Mouse (Mus musculus): ENCODE measurements at regions not wholly inside any gene's neighbourhood (a gene's known extent, or its start where the extent isn't known, plus 50 kb on each side); places are given as distances from the start of the nearest gene placed in this dataset.

DNA sequence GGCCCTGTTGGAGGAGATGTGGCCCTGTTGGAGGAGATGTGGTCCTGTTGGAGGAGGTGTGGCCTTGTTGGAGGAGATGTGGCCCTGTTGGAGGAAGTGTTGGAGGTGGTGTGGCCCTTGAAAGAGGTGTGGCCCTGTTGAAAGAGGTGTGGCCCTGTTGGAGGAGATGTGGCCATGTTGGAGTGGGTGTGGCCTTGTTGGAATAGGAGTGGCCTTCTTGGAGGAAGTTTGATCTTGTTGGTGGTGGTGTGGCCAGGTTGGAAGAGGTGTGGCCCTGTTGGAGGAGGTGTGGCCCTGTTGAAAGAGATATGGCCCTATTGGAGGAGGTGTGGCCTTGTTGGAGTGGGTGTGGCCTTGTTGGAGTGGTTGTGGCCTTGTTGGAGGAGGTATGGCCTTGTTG, 220.3 kb downstream of the Cryba4 start:
- no peak for DNase-seq

DNA sequence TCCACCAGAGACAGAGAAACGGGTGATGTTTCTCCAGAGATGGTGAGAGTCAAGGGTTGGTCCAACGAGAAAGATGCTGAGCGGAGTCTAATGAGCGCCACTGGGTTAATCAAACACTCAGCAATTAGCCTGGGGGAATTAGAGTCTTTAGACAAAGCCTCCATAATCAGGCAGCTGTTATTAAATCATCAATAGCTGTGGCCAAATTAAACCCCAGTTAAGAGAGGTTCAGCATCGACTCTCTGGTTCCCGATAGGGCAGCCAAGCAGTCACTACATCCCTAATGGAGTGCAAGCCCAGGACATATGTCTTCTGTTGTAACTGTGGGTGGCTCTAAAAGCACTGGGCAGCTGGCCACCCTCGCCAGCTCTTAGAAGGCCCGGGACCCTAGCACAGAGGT, 216.9 kb downstream of the Cryba4 start:
- DNase-seq: no peak

DNA sequence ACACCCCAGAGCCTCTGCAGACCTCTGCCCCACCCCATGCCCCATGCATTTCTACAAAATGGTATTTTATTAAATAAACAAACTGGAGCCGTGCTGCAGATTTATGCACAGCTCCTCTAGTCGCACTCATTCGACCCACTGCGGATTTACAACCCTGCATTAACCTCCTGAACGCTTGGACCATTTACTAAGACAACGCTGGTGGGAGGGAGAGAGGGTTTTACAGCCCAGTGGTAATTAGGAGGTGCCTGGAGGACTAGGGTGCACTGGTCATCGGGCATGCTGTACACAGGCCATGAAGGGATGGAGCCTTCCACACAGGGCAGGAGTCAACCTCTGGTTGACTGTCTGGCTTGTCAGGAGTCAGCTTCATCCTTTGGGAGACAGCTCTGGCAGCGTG, 215.2 kb downstream of the Cryba4 start:
- no peak for DNase-seq

DNA sequence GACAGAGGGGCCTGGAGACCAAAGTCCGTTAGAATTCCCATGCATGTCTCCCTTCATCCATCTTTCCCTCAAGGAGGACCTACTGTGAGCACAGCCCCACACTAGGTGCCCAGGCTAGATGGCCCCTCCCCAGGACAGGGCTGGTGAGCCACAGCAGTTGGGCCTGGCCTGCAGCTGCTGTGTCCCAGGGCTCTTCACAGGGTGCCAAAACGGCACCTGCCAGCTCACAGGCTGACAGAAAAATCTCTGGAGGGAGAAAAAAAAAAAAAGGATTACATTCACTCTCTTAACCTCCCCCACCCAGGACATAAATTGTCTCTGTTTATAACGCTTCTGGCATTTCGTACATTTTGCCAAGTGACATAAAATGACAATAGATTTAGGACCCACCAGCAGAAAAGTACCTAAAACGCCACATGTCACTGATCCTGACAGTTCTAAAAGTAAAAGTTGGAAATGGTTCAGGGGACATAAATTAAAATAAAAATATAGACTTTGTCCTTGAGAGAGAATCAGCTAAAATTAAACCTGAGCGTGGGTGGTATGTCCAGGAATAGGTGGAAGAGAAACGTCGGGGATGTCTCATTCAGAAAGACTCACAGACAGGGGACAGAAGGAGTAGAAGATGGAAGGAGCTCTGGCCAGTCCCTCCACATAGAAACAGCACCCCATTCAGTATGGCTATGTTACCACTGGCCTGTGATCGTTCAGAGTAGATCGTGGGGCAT, 212.5 kb downstream of the Cryba4 start:
- no peak for DNase-seq

DNA sequence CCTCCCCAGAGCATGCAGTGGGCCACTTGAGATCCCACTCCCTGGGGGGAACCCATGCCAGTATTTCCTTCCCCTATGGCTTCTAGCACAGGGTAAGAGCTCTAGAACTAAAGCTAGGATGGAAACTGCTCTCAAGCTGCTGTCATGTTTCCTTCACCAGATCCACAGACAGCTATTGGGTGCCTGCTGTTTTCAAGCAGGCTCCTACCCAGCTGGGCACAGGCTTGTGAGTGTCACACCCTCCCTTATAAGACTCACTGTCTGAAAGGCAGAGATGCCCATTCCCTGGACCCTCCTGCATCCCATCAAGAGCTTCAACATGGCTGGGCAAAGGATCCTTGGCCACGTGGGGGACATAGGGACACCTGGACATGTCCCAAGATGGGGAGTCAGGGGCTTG, 211.6 kb downstream of the Cryba4 start:
- no peak for DNase-seq

DNA sequence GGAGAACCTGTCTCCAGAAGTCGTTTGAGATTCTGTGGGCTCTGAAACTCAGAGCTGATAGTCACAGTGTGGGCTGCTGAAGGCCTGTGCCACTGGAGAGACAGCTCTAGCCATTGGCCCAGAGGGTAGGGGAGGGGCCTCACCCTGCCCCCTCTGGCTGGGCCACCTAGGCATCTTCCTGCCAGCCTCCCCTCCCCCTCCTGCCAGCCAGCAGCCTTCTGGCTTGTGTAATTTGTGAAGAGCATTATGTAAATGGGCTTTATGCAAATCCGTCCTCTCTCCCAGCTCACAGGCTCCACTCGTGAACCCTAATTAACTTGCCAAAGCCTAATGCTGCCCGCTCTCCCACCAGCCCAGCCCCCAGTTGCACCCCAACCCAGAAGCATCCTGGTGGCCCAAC, 211.0 kb downstream of the Cryba4 start:
- peak; percentile 47 for DNase-seq

DNA sequence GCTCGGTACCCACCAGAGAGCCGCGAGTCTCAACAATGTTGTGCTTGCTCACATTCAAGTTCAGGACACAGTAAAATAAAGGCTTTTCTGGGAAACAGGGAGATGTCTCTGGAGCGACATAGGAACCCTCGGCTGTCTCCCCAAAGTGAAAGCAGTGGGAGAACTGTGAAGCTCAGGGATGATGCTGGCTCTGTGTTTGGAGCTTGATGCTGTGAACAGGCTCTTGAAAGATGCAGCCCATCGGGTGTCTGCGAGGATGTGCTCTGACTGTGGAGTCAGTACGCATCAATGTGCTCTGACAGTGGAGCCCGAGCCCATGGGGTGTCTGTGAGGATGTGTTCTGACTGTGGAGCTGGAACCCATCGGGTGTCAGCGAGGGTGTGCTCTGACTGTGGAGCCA, 210.1 kb downstream of the Cryba4 start:
- no peak for DNase-seq

DNA sequence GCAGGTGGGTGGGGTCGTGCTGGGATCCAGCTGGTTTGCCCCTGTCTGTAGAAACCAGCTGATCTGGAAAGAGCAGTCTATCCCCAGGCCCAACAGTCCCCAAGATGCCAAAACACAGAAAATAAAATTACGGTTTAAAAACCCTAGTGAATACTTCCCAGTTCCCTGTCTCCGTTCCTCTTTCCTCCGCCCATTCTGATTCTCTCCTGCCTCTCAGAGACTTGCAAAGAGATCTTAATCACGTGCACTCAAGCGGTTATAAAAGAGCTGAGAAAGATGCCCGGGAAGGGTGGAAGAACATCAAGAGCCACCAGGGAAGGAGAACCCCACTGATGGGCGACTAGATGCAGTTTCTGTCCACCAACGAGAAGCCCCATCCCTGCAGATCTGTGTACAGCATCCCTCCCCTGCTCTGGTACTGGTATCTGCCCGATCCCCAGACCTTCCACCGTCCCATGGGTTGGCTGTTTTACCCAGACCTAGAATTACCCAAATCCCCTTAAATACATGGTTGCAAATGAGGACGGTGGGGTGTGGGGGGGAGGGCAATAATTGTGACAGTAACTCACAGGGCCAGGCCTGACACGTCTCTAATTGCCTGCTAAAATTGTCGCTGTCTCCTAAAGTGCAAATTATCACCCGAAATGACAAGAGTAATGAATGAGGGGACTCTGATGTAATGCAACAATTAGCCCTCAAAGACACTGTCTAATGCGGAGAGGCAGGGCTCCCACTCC, 202.1 kb downstream of the Cryba4 start:
- DNase-seq: no peak

DNA sequence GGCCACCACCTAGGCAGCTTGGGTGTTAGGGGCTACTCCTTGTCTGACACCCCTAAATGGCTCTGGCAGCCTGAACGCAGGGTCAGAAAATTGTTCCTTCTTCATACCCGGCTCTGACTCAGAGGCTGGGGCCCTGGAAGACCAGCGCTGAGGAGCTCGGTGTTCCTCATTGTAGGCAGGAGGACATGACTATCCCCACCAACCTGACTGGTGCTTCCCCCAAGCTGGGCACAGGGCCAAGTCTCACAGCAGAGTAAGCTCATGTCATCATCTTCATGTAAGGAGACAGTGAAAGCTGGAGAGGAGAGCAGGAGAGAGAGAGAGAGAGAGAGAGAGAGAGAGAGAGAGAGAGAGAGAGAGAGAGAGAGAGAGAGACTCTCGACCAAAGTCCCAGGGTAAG, 201.4 kb downstream of the Cryba4 start:
- peak; percentile 61 for DNase-seq

DNA sequence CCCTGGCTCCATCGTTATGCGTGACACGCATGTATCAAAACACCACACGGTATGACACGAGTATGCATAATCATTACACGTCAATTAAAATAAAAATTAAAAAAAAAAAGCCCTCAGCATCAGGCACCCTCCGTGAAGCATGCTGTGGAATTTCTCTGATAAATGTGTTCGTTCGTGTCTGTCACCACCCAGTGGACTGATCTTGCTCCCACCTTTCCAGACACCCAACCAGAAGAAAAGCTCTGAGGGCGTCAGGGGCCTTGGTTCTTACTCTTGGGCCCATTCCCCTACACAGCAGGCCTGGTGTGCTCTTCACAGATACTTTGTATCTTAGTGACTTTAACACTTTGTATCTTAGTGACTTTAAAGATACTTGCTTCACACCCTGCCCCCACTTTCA, 200.5 kb downstream of the Cryba4 start:
- no peak for DNase-seq

DNA sequence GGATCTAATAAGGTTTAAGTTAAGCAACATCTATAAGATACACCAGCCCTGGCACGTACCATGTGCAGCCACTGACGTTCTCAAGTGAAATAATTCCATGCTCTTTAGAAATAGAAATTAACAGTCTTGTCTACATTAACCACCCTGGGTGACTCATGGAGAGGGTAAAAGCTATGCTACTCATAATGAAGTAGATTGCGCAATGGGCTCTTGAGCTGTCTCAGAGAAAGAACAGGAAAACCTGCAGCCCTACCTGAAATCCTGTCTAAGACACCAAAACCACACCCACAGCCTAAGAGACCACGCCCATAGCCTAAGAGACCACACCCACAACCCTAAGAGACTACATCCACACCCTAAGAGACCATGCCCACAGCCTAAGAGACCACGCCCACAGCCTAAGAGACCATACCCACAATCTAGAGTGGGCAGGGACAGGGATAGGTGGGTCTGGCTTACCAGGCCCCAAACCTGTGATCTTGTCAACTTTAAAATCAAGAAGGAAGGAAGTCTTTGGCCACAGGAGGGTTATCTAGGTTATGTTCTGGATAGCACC, 198.6 kb downstream of the Cryba4 start:
- DNase-seq: no peak

DNA sequence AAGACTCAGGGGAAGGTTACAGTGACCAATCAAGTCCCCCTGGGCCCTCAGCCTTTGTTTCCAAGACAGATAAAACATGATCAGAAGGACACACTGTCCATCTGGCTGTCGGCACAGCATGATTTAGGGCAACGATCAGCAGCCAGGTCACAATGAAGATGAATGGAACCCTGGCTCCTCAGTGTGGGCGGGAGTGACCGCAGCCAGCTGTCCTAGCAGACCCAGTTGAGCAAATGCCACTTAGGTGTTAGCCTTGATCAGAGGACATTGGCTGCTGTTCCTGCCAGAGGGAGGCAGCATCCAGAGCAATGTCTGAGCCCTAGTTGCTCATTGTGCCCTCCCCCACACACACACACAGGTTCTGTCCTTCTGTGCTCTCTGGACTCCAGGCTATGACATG, 197.3 kb downstream of the Cryba4 start:
- no peak for DNase-seq

DNA sequence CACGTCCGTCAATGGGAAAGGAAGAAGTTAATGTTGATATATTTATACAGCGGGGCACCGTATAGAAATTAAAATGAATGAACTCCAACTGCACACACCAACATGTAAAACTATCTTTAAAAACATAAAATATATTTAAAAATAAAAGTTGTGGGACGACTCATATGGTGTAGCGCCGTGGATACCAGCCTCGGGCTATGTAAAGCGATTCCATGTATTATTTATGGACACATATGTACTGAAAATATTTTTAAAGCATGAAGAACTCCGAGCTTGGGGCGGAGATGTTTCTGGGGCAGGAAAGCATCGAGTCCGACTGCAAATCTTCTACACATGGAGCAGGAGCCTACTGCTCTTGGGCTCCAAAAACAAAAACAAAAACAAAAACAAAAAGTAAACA, 182.4 kb downstream of the Cryba4 start:
- no peak for DNase-seq

DNA sequence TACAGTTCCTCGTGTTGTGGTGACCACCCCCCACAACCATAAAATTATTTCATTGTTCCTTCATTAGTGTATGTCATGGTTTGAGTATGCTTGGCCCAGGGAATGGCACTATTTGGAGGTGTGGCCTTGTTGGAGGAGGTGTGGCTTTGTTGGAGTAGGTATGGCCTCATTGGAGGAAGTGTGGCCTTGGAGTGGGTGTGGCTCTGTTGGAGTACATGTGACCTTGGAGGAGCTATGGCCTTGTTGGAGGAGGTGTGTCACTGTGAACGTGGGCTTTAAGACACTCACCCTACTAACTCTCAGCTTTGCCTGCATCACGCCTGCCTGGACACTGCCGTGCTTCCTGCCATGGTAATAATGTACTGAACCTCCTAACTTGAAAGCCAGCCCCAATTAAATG, 179.9 kb downstream of the Cryba4 start:
- DNase-seq: no peak

DNA sequence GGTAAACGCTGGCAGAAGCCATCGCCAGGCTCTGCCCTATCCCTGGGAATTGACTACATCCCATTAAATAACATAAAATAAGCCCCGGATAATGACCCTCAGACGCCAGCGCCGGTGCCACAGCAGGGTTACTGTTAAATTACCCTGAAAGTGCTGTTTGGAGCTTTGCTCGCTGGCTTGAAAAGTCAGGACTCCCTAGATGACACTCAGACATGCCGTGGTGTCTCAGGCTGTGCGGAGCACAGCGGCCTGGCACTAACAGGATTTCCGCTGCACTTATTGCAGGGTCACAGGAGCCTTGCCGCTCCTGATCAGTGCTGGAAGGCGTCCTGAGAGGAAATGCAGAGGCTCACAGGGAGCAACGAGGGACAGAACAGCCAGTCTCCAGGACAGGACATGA, 175.2 kb downstream of the Cryba4 start:
- no peak for DNase-seq

DNA sequence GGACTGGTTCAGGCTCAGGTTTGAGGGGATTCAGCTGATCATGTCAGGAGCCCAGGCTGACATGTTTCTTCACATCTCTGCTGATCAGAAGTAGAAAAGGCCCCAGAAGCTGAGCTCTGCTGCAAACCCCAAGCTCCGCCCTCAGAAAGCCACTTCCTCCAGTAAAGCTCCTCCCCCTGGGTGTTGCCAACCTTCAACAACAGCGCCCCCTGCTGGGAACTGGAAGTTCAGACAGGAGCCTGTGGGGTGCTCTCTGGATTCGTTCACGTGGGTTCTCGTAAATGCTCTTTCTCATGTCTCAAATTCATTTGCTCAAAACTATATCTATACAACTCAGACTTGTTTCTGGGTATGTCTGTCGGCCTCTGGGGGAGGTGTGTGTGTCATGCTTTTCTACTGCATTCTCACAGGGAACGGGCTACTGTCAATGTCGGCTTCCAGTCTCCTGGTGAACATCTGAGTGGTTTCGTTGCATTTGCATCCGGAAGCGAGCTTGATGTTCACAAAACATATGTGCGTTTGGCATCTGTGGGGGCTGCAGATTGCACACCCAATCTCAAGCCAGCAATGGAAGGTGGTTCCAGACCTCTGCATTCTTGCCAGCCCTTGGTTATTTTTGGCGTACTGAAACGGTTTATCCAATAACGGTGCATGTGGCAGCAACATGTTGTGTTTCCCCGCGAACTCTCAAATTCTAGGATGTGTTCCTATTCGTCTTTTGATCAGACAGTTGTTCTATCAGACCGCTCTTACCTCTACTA, 174.3 kb downstream of the Cryba4 start:
- DNase-seq: peak; percentile 81

DNA sequence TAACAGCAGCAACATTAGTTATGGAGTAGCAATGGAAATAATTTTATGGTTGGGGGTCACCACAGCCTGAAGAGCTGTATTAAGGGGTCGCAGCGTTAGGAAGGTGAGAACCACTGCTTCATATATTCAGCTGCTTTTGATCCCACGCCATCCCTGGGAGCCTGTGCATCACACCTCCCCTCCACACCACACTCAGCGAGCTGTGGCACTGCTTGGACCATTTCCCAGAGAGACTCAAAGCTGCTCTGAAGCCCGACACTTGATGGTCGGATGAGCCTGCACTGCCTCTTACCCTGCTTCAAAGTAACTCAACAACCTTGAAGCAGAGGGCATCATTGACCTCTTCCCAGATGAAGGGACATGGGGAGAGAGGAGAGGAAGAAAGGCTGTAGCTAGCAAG, 171.3 kb downstream of the Cryba4 start:
- DNase-seq: no peak

DNA sequence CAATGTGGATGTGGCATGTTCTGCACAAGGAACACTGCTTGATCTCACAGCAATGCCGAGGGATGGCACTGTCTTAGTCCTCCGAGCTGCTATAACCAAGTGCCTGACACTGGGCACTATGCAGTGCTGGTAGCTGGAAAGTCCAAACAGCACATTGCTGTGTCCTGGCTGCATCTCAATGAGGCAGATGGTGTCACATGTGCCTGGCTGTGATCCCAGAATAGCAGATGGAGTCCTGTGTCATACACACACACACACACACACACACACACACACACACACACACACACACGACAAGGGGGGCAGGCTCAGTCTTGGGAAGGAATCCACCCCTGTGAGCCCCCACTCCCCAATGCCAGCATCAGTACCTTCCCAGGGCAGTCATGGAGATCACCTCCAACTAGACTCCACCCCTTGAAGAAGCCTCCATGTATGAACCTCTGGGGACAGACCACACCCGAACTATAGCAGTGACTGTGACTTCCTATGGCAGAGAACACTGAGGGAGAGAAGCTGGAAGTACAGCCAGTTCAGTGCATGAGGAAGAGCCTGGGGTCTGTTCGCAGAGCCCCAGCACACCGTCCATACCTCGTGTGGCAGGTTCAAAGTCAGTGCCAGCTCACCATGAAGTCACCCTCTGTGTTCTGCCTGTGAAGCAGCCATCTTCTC, 160.3 kb downstream of the Cryba4 start:
- peak; percentile 57 for DNase-seq

DNA sequence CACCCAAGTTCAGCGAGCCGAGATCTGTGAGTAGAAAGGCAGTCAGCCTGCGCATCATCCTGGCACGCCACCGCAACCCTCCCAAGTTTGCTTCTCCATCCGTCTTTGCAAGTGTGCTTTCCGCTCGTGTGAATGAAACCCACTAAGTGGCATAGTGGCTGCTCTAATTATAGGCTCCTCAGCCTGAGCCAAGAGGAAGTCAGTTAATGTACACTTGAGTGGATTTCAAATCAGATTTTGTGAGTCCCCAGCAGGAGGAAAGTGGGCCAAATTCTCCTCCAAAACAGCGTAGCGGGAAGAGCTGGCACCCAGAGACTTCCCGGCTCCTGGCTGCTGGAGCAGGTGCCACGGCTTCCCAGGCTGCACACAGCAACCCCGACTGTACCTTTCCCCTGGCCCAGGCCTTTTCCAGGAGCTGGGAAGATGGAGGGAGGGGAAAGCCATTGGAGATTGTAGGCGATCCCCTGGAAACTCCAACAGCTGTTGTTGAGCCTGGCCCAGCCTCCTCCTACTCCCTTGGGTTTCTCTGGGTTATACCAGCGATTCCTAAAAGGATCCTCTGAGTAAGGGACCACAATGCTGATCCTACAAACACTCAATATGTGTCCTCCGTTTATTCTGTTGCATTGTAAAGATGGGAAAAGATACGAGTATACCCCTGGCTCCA, 158.3 kb downstream of the Cryba4 start:
- peak; percentile 65 for DNase-seq

DNA sequence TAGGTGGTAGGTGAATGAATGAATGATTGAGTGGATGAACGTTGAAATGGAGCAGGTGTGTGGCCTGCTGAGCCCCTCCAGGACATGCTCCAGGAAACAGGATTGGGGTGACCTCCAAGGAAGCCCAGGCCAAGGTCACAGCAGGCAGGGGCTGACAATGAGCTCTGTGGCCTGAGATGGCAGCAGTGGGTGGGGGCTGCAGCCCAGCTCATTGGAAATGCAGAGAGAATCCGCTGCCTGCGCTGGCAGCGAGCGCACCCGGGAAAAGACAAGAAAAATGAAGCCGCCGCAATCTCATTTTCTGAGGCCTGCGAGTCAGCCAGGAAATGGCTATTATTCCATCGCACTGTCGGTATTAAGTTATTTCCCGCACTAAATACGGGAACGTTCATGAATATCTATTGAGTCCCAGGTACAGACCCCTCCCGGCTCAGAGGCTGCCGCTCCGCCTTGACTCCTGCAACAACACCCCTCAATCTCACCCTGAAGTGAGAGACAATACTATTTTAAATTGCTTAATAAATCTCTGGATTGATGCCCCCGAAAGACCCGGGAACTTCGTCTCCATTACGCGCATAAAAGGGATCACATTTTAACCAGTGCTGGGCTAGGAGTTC, 153.7 kb downstream of the Cryba4 start:
- DNase-seq: peak; percentile 37

DNA sequence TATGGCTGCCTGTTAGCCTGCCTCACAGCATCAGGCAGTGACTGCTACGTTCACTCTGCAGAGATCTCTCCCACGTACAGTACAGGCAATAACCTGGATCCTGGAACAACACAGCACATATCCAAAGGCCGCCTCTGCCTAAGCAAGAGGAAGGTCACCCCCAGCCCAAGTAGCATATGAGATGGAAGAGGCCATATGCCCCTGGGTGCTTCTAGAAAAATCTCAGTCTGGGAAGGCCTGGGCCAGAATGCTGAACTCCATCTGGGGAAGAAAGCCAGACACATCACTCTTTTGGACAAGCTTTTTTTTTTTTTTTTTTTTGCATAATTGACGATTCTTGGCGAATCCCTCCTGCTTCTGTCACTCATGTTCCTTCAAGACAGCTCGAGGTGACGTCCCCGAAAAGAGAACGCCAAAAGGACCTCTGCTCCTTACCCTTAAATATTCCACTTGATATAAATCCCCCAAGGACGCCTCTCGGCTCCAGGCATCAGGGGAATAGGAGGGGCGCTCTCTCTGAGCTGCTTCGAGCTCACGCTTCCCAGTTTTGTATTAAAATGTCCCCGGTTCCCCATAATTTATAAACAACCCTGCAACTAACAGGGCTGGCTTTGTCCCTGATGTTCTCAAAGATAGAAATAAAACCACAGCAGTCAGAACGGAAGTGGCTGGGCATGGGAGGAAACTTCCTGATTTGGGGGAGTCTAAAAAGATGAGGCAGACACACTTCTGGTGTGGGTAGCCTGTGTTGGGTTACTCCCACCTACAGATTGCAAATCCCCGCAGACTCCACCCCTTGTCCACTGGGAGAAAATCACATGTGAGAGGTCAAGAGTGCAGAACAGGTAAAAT, 150.4 kb downstream of the Cryba4 start:
- no peak for DNase-seq
